Mouse (Mus musculus) layer of hippocampus, postnatal 14 days (tissue): ENCODE results near the gene Il31. TPM values are rescaled to one million over a fixed set of nuclear protein-coding genes. Genes with fewer than 3 reads are reported as not detected.
"Not testable (repeated sequence)": the region's sequence is repeated elsewhere in the genome, so short reads cannot be mapped to it uniquely, and the experiment has no call there.

Experiments used
- DNase-seq, 2 experiments: peaks; one replicate each; pipeline ENCODE4 v3.0.0; 2021 to 2022; ENCODE audit warnings: low spot score in 2 of 2, mixed read lengths in 1 of 2
- long read RNA-seq, 2 experiments: library from polyadenylated mRNA; stranded (forward); transcript quantifications; one replicate each; pipeline ENCODE4 v2.0.0; 2021
- total RNA-seq, 2 experiments: library from RNA; stranded (reverse); gene quantifications; 2 replicates each; pipeline ENCODE4 v1.2.3; 2021

Il31 gene
- total RNA-seq = not detected
- long read RNA-seq, experiment 1 = 0 reads
- long read RNA-seq, experiment 2 = 0 reads

DNA sequence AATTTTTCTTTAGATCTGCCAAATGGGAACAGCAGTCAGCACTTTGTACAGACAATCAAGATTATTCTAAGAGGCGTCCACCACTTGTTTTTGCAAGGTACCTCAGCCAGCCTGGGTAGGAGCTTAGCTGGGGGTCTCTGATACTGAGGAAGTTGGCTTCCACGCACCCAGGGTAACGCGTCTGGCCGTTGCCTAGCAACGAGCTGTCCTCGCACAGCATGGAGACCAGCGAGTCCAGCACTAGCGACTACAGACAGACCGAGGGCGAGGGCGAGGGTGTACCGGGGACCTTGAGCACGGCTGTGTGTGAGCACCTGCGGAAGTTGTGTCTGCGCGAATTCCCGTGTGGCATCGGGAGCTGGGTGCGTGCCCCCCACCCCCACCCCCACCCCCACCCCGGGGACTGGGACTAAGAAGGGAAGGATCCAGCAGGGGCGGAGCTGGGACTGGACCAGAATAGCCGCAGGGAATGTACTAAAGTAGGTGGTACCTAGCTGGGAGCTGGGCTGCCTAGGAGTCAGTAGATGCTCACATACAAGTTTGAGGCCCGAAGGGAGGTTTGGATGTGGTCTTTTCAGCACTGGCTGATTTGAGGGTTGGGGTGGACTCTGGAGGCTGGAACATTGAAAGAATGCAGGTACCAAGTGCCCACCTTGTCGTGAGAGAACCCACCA lies at the start of gene Il31, which contains the start of gene Lrrc43:
Gene Il31, minus strand, starts transcription at position 378 of the 674 bp plus-strand sequence.
Gene Lrrc43, plus strand, starts transcription at position 194 of the 674 bp plus-strand sequence.
- DNase-seq = no peak

GRCm38 (mm10) chr5:123533801-123534200 lies 44.5 kb upstream of the Il31 start:
- no peak for DNase-seq

GRCm38 (mm10) chr5:123530056-123530455 lies 40.8 kb upstream of the Il31 start:
- DNase-seq = no peak

GRCm38 (mm10) chr5:123528641-123529040 lies 39.4 kb upstream of the Il31 start:
- DNase-seq = no peak

DNA sequence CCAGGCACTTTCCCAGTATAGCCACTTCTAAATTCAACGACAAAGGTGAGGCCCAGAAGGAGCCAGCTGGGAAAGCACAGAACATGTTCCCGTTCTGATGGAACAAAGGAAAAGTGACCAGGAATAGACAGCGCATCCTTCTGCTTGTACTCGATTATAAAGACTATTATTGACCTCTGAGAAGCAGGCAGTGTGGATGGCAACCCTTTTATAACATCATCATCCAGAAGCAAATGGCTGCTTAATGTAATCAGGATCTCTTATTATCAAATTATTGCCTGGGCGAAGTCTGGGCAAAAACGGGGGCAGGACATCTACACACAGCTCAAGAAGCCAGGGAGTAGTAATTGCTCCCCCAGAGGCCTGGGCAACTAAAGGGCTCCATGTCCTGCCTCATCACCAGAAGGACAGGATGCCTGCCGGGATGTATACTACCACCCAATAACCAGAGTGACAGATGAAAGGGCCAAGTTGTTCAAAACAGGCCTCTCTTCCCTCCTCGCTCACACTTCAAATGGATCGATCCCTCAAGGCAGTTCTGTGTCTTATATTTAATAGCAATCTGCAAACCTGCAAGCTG lies 36.7 kb upstream of the Il31 start:
- no peak for DNase-seq

DNA sequence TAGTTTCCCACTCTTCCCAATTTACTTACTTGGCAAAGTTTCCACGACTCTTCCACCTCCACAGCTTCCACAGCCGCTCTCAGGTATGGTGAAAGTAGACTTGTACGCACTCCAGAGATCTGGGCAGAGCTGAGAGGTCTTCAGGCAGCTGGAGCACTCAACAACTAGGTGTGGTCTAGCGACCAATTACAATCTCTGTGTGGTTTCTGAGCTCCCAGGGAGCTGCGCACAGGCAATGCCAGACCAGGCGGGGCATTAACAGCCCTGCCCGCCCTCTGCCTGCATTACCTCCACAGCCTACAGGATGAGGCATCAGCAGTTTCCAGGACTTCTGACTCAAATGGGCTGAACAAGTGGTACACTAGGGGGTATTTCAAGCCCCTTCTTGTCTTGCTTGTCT lies 36.0 kb upstream of the Il31 start, which contains the start of gene Gm49027:
Gene Gm49027, minus strand, starts transcription at position 208 of the 400 bp plus-strand sequence.
- DNase-seq = no peak

GRCm38 (mm10) chr5:123524393-123524750 lies 35.1 kb upstream of the Il31 start:
- no peak for DNase-seq

DNA sequence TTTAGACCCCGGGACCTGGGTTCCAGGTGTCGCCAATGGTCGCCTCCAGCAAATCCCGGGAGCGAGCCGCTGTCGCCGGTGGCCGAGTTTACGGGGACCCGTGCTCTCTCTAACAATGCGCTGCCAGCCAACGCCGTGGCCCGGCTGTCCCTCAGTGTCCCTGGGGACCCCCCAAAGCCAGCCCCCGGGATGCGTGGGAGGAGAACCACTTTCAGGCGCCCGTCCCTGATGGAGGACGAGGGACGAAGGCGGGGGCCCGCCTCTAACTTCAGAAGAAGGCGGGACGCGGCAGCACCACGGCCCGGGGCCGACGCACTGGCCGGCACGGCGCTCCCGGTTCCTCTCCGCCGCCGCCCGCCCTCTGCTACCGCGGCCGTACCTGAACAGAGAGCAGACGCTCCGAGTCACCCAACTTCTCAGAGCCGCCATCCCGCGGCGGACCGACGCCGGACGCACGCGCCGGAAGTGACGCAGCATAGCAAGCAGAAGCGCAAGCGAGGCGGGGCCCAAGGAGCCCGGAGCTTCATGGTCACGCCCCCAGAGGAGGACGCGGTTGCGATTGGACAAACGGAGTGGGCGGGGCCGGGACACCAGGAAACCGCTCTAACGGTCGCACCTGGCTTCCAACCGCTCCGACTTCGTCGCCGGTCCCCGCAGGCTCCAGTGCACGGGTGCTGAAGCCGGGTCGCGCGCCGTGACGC lies 34.6 kb upstream of the Il31 start, which contains the start of gene Diablo:
Gene Diablo, minus strand, starts transcription at position 485 of the 701 bp plus-strand sequence.
- DNase-seq = peak; percentile 97 to 98

- DNase-seq = no peak
Observed at GRCm38 (mm10) chr5:123522166-123522565, 32.9 kb upstream of the Il31 start.

DNA sequence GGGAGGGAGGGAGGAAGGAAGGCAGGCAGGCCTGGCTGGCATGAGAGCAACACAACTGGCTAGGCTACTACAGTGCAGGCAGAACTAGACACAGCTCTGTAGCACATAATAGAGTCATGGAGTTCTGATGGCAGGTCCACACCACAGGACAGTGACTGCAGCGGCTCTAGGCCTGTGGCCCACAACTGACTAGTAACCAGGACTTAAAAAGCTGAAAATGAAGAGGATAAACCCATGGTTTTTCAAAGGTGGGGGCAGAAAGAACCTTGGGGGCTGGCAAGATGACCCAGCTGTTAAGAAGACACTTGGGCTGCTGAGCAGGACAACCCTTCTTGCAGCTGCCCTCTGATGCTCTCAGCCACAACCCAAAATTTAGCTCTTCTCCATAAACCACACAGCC lies 32.3 kb upstream of the Il31 start:
- no peak for DNase-seq

DNA sequence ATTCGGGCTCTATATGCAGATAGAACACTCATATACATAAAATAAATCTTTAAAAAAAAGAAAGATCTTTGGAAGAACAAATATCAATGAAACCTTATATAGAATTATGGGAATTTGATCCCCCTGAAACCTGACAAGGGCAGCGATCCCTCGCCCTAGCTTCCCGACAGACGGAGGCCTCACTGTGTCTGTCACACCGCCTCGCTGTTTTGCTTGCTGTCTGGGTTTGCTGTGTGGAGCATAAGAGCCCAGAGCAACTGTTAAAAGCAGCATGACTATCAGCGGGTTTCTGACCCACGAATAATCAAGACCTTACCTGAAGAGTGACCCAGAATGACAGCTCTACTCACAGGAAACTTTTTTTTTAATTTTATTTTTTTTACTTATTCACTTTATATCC lies 31.4 kb upstream of the Il31 start:
- DNase-seq = no peak

- DNase-seq = no peak
Observed at GRCm38 (mm10) chr5:123514871-123515270, 25.6 kb upstream of the Il31 start.

- no peak for DNase-seq
Observed at GRCm38 (mm10) chr5:123512102-123512501, 22.8 kb upstream of the Il31 start.

- not testable (repeated sequence) for DNase-seq
Observed at GRCm38 (mm10) chr5:123511426-123511825, 22.1 kb upstream of the Il31 start.

- no peak for DNase-seq
Observed at GRCm38 (mm10) chr5:123510160-123510559, 20.9 kb upstream of the Il31 start, which contains the start of gene B3gnt4. Gene B3gnt4, plus strand, starts transcription at chr5:123510460.

DNA sequence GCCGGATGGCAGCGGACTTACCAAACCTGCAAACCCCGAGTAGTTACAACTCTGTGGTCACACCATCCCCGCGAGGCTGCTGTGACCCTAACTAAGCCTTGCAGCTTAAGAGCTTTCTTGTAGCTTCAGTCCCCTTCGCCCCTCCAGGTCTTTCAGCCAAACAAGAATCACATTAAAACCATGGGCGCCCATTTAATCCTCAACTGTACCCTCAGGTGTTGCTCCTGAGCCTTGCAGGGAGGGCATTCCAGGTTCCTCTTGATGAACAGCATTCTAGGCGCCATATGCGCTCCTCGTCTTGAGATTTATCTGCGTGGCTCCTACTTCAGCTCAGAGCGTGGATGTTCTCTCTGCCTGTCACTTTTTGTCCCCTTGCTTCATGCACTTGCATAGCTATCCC lies 19.6 kb upstream of the Il31 start:
- no peak for DNase-seq

DNA sequence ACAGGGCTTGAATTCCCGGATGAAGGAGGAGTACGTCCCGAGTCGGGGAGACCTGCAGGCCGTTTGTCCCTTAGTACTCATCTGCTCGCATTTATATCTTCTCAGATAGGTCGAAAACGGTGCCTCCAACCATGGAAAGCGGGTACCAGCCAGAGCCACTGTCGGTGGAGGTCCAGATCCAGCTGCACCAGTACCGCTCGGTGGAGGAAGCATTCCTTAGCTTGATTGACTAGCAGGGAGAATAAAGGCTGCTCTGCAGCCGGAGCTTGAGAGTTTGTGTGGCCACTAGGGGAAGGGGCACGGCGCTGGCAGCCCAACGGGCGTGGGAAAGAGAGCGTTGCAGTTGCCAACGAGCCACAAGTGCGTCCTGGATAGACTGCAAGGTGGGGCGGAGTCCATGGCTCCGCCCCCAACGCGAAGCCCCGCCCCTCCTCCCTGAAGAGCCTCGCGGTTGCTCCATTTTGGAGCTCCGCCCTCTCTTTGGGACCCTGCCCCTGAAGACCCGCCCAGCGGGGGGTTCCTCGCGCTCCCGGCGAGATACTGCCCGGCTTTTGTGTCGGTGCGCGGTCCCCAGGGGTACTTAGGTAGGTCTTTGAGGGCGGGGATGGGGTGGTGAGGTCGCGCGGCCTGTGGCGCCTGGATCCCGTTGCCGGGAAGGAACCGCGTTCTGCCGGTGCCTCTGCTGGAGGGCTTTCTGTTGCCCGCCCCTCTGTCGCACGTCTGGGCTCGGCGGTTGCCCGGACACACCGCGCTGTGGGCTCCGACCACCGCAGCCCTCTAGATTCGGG lies 18.8 kb upstream of the Il31 start:
- peak; percentile 82 to 90 for DNase-seq

DNA sequence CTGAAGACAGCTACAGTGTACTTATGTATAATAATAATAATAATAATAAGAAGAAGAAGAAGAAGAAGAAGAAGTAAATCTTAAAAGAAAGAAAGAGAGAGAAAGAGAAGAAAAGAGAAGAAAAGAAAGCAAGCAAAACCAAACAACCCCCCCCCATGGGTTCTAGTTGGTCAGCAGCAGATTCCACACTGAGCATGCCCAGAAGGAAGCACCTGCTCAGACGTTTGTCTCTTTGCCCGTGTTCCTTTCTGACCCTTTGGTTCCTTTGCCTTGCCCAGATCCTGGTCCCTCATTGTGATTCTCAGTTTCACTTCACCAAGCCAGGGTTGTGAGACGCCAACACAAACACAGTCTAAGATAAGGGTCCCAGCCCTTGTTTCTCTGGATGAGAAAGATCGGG lies 12.7 kb upstream of the Il31 start:
- no peak for DNase-seq

GRCm38 (mm10) chr5:123499717-123500116 lies 10.4 kb upstream of the Il31 start:
- peak; percentile 46 to 57 for DNase-seq

DNA sequence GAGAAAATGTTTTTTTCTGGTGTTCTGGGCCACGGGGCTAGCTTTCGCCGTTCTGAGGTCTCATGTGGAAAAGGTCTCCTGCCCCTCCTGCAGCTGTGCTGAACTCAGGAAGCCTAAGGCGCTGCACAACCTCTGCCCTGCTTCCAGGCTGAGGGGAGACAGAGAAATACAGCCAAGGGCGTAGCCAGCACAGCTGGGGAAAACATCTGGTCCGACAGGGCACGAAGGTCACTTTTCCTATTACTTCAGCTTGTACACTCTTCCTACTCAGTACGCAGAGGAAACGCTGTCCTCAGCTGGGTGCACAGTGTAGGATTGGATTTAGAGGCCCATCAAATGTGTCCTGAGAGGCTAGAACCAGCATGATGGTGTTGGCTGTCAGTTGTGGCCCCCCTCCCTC lies 646 bp upstream of the Il31 start:
- no peak for DNase-seq

GRCm38 (mm10) chr5:123487659-123488395 lies 1.5 kb downstream of the Il31 start:
- no peak for DNase-seq
